Mouse (Mus musculus): ENCODE data around the gene Ephb2. TPM values are rescaled to one million over a fixed set of nuclear protein-coding genes. Genes with fewer than 3 reads are reported as not detected.

Gene Ephb2
- total RNA-seq, 2 experiments from 2014 or later, result 12.3 to 13.5 TPM

DNA sequence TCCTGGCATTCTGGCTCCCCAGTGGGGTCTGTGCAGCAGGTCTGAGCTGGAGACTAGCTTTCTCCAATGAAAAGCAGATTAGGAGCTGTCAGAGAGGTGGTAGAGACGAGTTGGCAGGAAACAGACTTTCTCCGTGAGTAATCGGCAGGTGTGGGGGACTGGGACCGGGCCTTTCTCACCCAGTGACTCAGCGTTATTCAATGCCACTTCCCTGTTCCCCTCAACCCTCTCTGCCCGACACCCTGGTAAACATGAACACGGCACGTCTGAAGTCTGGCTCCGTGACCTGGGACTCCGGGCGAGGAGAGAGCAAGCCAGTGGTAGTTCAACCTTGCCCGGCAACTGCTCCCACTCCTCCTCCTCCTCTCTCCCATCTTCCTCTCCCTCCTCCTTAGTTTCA, 33.3 kb downstream of the Ephb2 start:
- DNase-seq (ENCODE audit: low spot score in 2 of 2), result no peak

- no peak for DNase-seq (ENCODE audit: low spot score in 2 of 2)
These were observed 33.8 kb downstream of the Ephb2 start for GRCm38 (mm10) chr4:136801944-136802343.

DNA sequence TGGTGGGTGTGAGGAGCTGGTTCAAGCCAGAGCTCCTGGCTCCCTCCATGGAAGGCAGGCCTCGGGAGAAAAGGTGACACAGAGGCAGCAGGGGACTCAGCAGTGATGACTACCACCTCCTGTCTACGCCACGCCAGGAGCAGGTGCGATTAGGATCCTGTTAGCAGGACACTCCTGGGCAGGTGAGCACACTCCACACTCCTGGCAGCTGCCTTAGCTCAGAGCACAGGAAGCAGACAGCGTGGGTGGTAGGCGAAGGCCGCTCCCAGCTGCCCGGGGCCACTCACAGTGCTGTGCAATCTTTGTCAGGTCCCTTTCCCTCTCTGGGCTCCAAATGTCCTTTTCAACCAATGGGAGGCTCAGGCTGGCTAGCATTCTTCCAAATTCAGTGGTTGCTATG, 34.3 kb downstream of the Ephb2 start:
- DNase-seq (ENCODE audit: low spot score in 2 of 2), result no peak

- DNase-seq (ENCODE audit: low spot score in 2 of 2), result no peak
These were observed 35.4 kb downstream of the Ephb2 start for GRCm38 (mm10) chr4:136800366-136800765.

- DNase-seq (ENCODE audit: low spot score in 2 of 2), result no peak
These were observed 37.9 kb downstream of the Ephb2 start for GRCm38 (mm10) chr4:136797677-136798569.

DNA sequence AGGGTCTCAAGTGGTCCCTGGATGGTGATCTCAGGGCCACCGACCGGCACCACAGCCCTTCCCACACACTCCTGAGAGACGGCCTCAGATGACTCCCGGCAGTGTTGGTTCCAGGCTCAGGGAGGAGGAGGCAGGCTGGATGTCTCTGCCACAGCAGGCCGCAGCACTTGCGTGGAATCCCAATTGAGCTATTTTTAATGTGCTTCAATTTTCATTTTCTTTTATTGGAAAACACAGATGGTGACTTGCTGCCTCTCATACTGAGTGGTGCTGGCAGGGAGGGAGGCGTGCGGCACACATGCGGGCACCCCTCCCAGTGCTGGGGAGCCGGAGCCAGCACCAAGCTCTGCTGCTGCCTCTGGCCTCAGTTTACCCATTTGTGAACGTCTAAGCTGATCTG, 42.5 kb downstream of the Ephb2 start:
- DNase-seq (ENCODE audit: low spot score in 2 of 2), result no peak

- peak in 1 of 2 experiments; percentile 63 for DNase-seq (ENCODE audit: low spot score in 2 of 2)
These were observed 46.0 kb downstream of the Ephb2 start for GRCm38 (mm10) chr4:136789821-136790220.

- DNase-seq (ENCODE audit: low spot score in 2 of 2), result no peak
These were observed 48.4 kb downstream of the Ephb2 start for GRCm38 (mm10) chr4:136787357-136787756.

GRCm38 (mm10) chr4:136786453-136787276, 49.1 kb downstream of the Ephb2 start:
- no peak for DNase-seq (ENCODE audit: low spot score in 2 of 2)

DNA sequence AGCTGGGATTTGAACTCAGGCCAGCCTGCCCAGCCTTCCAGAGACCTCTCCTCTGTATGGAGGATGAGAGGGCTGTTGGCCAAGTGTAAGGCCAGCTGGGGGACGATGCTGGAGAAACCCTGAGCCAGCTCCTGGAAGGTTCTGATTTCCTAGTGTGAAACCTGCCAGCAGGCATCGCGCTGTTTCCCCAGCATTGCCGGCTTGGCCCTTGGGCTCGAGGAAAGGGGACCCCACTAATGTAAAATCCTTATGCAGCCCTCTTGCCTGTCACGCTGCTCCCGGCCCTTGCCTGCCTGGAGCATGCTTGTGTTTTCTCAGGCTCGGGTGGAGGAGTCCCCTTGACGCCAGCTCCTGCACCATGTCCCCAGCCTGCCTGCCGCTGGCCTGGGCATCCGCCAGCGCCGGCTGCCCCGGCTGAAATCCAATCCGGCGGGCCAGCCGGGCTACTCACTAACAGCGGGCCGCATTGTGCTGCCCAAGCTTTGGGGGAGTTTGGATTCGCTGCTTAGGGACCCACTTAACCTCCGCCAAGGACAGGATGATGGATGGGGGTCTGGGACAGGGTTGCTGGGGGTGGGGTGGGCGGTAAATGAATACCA, 52.1 kb downstream of the Ephb2 start:
- peak in 1 of 2 experiments; percentile 70 for DNase-seq (ENCODE audit: low spot score in 2 of 2)

DNA sequence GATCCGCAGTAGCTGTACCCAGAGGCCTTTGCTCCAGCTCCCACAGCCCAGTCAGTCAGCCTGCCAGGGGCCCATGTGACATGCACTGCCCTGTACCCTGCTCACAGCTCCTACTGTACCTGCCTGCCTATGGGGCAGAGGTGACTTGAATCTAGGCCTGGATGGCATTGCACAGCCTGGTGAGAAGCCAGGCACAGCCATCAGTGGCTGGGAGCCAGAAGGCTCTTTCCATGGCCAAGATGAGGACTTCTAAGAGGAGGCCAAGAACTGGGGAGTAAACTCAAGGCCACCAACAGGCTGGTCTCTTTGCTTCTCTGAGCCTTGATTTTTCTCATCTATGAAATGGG, 53.2 kb downstream of the Ephb2 start:
- no peak for DNase-seq (ENCODE audit: low spot score in 2 of 2)

DNA sequence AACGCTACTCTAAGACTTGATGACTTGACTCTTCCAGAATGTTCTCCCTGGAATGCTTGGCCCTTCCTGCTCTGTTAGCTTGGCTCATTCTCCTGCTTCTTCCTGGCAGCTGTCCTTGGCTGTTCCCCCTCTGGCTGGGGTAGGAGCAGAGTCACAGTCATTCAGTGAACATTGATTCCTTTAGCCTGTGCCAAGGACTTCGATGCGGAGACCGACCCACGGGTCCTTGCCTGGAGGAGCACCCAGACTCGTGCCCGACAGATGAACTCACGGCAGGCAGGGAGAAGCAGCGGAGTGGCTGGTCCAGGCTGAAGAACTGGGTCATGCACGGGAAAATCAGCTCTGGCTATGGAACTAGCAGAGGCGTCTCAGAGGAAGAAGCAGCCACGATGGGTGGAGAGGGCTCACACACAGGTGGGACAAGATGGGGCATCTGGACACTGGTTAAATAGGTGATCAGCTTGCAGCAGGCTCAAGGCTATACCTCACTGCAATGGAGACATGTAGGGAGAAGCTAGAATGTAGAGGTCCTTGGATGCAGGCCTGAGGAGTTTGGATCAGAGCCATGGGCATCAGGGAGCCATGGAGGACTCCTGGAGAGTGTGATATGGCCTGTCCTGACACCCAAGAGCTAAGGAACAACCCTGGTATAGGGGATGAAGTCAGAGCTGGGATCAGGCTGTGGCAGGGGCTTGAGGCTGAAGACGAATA, 53.8 kb downstream of the Ephb2 start:
- peak; percentile 46 to 81 for DNase-seq (ENCODE audit: low spot score in 2 of 2)

- peak in 1 of 2 experiments; percentile 50 for DNase-seq (ENCODE audit: low spot score in 2 of 2)
These were observed 55.4 kb downstream of the Ephb2 start for GRCm38 (mm10) chr4:136780201-136780895.

- no peak for DNase-seq (ENCODE audit: low spot score in 2 of 2)
These were observed 56.6 kb downstream of the Ephb2 start for GRCm38 (mm10) chr4:136779156-136779555.

GRCm38 (mm10) chr4:136776471-136776892, 59.3 kb downstream of the Ephb2 start:
- DNase-seq (ENCODE audit: low spot score in 2 of 2), result peak; percentile 60 to 83

GRCm38 (mm10) chr4:136775903-136776302, 59.9 kb downstream of the Ephb2 start:
- no peak for DNase-seq (ENCODE audit: low spot score in 2 of 2)

DNA sequence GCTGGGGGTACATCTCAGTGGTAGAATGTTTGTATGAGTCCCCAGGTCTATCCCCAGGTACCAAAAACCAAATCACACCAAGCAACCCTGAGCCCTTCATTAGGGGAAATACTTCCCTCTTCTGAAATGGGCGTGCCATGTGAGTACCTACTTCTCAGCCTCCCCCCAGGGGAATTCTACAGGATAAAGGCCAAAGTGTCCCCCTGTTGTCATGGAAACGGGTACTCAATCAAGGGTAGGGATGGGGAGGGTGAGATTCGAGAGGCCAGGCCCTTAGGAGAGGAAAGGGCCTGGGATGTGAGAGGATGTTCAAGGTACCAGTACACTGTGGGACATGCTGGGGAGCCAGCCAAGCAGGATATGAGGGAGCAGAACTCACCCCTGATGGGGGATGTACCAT, 61.6 kb downstream of the Ephb2 start:
- no peak for DNase-seq (ENCODE audit: low spot score in 2 of 2)

DNA sequence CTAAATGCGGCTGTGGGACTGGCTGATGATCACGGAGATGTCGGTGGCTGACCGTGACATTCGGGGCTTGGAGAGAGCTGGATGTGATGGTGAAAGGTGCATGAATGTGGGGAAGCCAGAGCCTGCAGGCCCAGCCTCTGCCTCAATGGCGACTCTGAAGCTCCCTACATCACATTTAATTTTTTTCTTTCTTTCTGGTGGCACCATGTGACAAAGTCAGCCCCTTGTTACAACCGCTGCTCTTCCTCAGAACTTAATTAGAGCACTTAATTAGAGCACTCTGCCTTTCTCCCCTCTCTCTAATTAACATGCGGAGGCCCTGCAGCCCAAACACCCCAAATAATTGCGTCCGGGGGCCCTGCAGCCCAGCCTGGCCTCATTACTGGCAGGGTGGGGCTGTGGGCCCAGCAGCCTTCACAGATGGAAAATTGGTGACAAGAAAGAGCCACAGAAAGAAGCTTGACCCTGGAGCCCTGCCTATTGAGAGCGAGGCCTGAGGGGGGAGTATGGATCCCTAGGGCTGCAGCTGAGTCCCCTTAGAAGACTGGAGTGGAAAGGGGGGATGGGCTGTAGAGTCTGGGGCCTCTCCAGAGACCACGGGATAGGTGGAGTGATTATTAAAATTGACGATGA, 62.7 kb downstream of the Ephb2 start:
- DNase-seq (ENCODE audit: low spot score in 2 of 2), result no peak

DNA sequence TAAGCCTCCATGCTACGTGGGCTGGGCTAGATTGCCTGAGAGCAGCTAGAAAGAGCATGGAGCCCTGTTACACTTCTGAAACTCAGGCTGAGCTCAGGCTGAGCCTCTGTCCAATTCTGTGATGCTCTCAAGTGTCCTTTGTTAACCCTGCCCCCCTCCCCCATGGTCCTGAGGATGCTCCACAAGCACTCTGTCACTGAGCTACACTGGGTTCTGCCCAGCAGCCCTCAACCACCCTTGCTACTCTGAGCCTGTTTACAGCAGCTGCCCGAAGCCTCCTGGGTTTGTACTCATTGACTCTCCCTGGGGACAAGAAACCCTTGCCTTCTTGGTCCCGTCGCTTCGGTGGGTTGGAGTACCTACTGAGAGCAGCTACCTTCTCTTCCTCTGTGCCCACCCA, 63.5 kb downstream of the Ephb2 start:
- no peak for DNase-seq (ENCODE audit: low spot score in 2 of 2)

DNA sequence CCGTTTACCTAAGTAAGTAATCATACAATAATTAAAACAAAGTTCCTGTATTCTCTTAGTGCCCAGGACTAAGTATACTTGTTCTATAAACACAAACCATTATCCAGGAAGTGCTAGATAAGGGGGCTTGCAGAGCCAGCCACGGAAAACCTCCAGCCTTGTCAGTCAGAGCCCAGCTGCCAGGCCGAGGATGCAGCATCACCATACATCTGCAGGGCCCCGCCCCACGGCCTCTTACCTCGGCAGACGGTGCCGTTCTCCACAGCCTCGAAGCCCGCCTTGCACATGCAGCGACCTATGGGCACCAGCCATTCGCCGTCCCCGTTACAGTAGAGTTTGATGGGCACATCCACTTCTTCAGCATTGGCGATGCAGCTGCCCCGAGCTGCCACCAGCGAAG, 65.1 kb downstream of the Ephb2 start:
- no peak for DNase-seq (ENCODE audit: low spot score in 2 of 2)
